Mouse (Mus musculus) limb, embryonic 14.5 days (tissue): ENCODE results near the gene Cd93. TPM values are rescaled to one million over a fixed set of nuclear protein-coding genes. Genes with fewer than 3 reads are reported as not detected.

Source experiments
- ATAC-seq: fragments of 200-750 bp; cut with Nextera tagmentation; 2 replicates; pipeline ENCODE4 v1.8.0; 2017; ENCODE audit warnings: low read depth, moderate number of reproducible peaks, moderate TSS enrichment; ENCODE audit not compliant: low FRiP score
- DNase-seq: peaks from one replicate; pipeline ENCODE4 v3.0.0-alpha.2; 2015; ENCODE audit warnings: low spot score
- H3K27ac ChIP-seq: fragments of 300-500 bp; sonication (generic); replicated peaks from 2 replicates; pipeline ENCODE4 v1.5.1; 2014; ENCODE audit warnings: low read depth, mild to moderate bottlenecking, low read length, moderate library complexity, mixed read lengths
- H3K27me3 ChIP-seq: fragments of 300-500 bp; sonication (generic); 2 replicates; pipeline ENCODE4 v1.6.1; 2014; ENCODE audit warnings: low read length, mixed read lengths; ENCODE audit not compliant: control insufficient read depth, insufficient read depth
- H3K36me3 ChIP-seq: fragments of 300-500 bp; sonication (generic); 2 replicates; pipeline ENCODE4 v1.6.1; 2014; ENCODE audit warnings: mild to moderate bottlenecking, low read length, moderate library complexity, mixed read lengths; ENCODE audit not compliant: control insufficient read depth, insufficient read depth
- H3K4me1 ChIP-seq: fragments of 300-500 bp; sonication (generic); 2 replicates; pipeline ENCODE4 v1.6.1; 2014; ENCODE audit warnings: antibody characterized with exemption, low read length, mixed read lengths; ENCODE audit not compliant: control insufficient read depth, insufficient read depth
- H3K4me2 ChIP-seq: fragments of 300-500 bp; sonication (generic); replicated peaks from 2 replicates; pipeline ENCODE4 v1.6.1; 2014; ENCODE audit warnings: low read depth, mild to moderate bottlenecking, low read length, moderate library complexity; ENCODE audit not compliant: severe bottlenecking
- H3K4me3 ChIP-seq: fragments of 300-500 bp; sonication (generic); replicated peaks from 2 replicates; pipeline ENCODE4 v1.5.1; 2014; ENCODE audit warnings: low read length
- H3K9ac ChIP-seq: fragments of 300-500 bp; sonication (generic); 2 replicates; pipeline ENCODE4 v1.6.1; 2014; ENCODE audit warnings: mild to moderate bottlenecking, low read depth, low read length, moderate library complexity; ENCODE audit not compliant: severe bottlenecking
- H3K9me3 ChIP-seq: fragments of 300-500 bp; sonication (generic); 2 replicates; pipeline ENCODE4 v1.6.1; 2016; ENCODE audit warnings: low read length; ENCODE audit not compliant: control insufficient read depth
- POLR2A ChIP-seq: fragments of 200-500 bp; IDR thresholded peaks from 2 replicates; pipeline ENCODE4 v1.8.0; 2012; ENCODE audit warnings: inconsistent platforms, mild to moderate bottlenecking, moderate library complexity, borderline replicate concordance; ENCODE audit not compliant: insufficient read depth, insufficient read length; ENCODE audit errors: extremely low read depth
- WGBS: fragments of 180-500 bp; shearing (Covaris S2); extraction: QIAGEN DNeasy Blood & Tissue Kit; methylation state at CpG from one replicate; pipeline ENCODE4 v1.1.7; 2014; 5-methylcytosine and 5-hydroxymethylcytosine counted together
- polyA plus RNA-seq, 2 experiments: library from polyadenylated mRNA; depleted of rRNA in 1 of 2; stranded (reverse) in 1 of 2; unstranded in 1 of 2; fragments of >200 nt; fragmentation: Nextera tagmentation in 1 of 2; extraction: Ambion mirVana in 1 of 2; gene quantifications; 2 replicates each; pipeline versions ENCODE4 v1.2.1 to v1.2.3; 2012 to 2014

The Cd93 gene
- polyA plus RNA-seq, 2 experiments = 11.9 to 12.5 TPM

DNA sequence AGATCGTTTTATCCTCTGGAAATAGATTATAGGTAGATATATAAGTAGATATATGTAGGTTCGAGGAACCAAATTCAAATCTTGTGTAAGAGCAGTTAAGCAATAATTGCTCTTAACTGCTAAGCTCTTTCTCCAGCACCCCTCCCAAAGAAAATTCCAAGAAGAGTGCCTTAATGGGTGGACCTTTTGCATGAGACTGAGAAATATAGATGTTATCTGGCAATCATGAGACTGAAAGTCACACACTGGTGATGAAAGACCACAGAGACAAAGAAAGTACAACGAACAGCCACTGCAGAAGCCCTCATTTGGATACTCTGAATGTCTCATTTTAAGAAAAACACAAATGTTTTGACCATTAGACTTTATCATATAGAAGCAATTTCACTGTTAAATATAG is 14.8 kb downstream of the Cd93 start:
- Histone ChIP-seq H3K4me1 (peaks cover 3% of the 10 kb centered on the region; the same call in 1 of the 2 replicates), H3K27me3 (no peaks in the 10 kb centered on the region), H3K4me3 (no peak overlapping the region), H3K9me3 (no peaks in the 10 kb centered on the region), H3K9ac (no peak overlapping the region), H3K4me2 (no peak overlapping the region), H3K36me3 (no peaks in the 10 kb centered on the region), H3K27ac (no peak overlapping the region)
- DNase-seq (no peak), ATAC-seq (no peak)
- TF ChIP-seq POLR2A = no peak
- WGBS = 81% methylated on average over 3 of the region's 3 CpGs

DNA sequence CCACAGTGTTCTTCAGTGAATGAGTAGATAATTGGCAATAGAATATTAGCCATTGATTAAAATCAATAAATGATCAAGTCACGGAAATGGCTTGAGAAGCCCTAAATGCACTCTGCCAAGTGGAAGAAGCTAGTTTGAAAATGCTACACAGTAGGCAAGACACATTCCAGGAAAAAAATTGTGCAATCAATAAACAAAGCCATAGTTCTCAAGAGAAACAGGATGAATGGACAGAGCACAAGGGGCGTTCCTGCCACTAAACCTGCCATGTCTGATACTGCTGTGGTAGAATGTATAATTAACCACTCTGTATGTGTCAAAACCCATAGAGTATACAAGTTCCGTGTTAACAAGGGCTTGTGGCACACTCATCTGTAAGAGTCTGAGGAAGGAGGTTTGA is 15.8 kb downstream of the Cd93 start:
- Histone ChIP-seq H3K9me3 (no peaks in the 10 kb centered on the region), H3K27ac (no peak overlapping the region), H3K9ac (no peak overlapping the region), H3K4me3 (no peak overlapping the region), H3K4me2 (no peak overlapping the region), H3K27me3 (no peaks in the 10 kb centered on the region), H3K36me3 (no peaks in the 10 kb centered on the region), H3K4me1 (peaks cover 3% of the 10 kb centered on the region; the same call in 1 of the 2 replicates)
- TF ChIP-seq POLR2A = no peak
- ATAC-seq = no peak
- DNase-seq = no peak
- WGBS = 83% methylated on average over 3 of the region's 3 CpGs

DNA sequence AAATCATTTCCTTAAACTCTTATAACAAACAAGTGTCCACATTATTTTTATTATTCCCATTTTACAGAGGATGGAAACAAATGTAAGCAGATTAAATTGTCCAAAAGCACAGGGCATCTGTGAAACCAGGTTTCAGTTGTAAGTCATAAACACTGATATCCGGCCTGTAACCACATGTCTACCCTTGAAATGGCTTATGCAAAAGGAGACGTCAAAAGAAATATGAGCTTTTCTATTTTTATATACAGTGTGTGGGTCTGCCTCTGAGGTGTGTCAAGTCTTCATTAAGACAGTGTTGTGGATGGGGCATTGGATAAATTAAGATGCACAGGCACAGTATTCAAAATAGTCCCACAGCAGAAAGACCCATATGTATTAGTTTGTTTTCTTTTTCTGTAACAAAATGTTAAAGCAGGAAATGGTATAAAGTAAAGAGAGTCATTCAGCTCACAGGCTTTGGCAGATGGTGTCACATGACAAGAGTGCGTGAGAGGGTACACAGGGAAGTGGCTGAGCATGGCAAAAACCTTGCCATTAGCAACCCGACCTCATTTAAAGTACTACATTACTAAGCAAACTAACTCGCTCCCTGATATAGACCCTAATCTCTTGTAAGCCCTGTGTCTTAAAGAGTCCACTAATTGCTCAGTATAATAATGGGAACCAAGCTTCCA is 17.5 kb downstream of the Cd93 start:
- Histone ChIP-seq H3K9ac (no peak overlapping the region), H3K4me2 (no peak overlapping the region), H3K27ac (no peak overlapping the region), H3K4me3 (no peak overlapping the region), H3K36me3 (no peaks in the 10 kb centered on the region), H3K27me3 (no peaks in the 10 kb centered on the region), H3K9me3 (no peaks in the 10 kb centered on the region), H3K4me1 (0 out of 2 replicates have a peak, but pooled peaks cover 3% of the 10 kb centered on the region)
- DNase-seq (no peak), ATAC-seq (no peak)
- 50% methylated on average over 5 of the region's 5 CpGs for WGBS
- TF ChIP-seq POLR2A = no peak

- Histone ChIP-seq H3K4me2 (no peak overlapping the region), H3K4me1 (no peaks in the 10 kb centered on the region), H3K27me3 (no peaks in the 10 kb centered on the region), H3K36me3 (no peaks in the 10 kb centered on the region), H3K27ac (no peak overlapping the region), H3K4me3 (no peak overlapping the region), H3K9ac (no peak overlapping the region), H3K9me3 (no peaks in the 10 kb centered on the region)
- WGBS = 69% methylated on average over 1 of the region's 1 CpGs
- TF ChIP-seq POLR2A = no peak
- ATAC-seq (no peak), DNase-seq (no peak)
Observed at GRCm38 (mm10) chr2:148421706-148422105, 21.7 kb downstream of the Cd93 start.

- no peak overlapping the region for H3K4me2 ChIP-seq
- no peak overlapping the region for H3K4me3 ChIP-seq
- TF ChIP-seq POLR2A = no peak
- H3K27ac ChIP-seq = no peak overlapping the region
- H3K27me3 ChIP-seq = no peaks in the 10 kb centered on the region
- no peaks in the 10 kb centered on the region for H3K4me1 ChIP-seq
- 59% methylated on average over 1 of the region's 1 CpGs for WGBS
- DNase-seq (no peak), ATAC-seq (no peak)
- H3K9me3 ChIP-seq = no peaks in the 10 kb centered on the region
- no peaks in the 10 kb centered on the region for H3K36me3 ChIP-seq
- no peak overlapping the region for H3K9ac ChIP-seq
Observed at GRCm38 (mm10) chr2:148421112-148421511, 22.3 kb downstream of the Cd93 start.

DNA sequence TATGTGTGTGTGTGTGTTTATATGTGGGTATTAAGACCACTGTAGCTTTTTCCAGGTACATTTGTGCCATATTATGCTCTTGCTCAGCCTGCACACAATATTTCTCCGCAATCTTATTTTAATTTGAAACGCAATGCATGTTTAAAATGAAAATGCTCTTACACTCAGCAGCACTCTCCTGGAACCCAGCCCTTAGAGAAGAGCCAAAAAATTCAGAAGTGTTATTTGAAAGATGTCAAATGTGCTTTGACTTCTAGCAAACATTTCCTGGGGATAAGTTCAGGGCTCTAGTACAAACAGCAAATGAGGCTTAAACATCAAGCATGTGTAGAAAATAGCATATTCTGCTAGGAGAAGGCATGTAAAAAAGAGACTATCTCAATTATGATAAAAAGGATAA is 23.6 kb downstream of the Cd93 start:
- no peak overlapping the region for H3K4me3 ChIP-seq
- TF ChIP-seq POLR2A = no peak
- H3K9me3 ChIP-seq = no peaks in the 10 kb centered on the region
- no peak overlapping the region for H3K27ac ChIP-seq
- 78% methylated on average over 2 of the region's 2 CpGs for WGBS
- H3K9ac ChIP-seq = no peak overlapping the region
- no peak for DNase-seq
- H3K27me3 ChIP-seq = no peaks in the 10 kb centered on the region
- H3K4me2 ChIP-seq = no peak overlapping the region
- ATAC-seq = no peak
- H3K36me3 ChIP-seq = no peaks in the 10 kb centered on the region
- H3K4me1 ChIP-seq = no peaks in the 10 kb centered on the region
